Mouse (Mus musculus) c-Kit-positive CD71-positive TER-119-negative erythroid progenitor cells, embryonic 14.5 days (primary cell): ENCODE measurements at regions not wholly inside any gene's neighbourhood (a gene's known extent, or its start where the extent isn't known, plus 50 kb on each side); places are given as distances from the start of the nearest gene placed in this dataset.

Experiments used
- DNase-seq: peaks from one replicate; pipeline ENCODE4 v3.0.0-alpha.2; 2013; ENCODE audit warnings: low read depth

- no peak for DNase-seq
These were observed 367.7 kb upstream of the Adgrl2 start for GRCm38 (mm10) chr3:149357903-149358569.

GRCm38 (mm10) chr3:149357121-149357520, 366.8 kb upstream of the Adgrl2 start:
- DNase-seq, result no peak

GRCm38 (mm10) chr3:149355362-149355761, 365.0 kb upstream of the Adgrl2 start:
- DNase-seq, result no peak

- no peak for DNase-seq
These were observed 363.6 kb upstream of the Adgrl2 start for GRCm38 (mm10) chr3:149353958-149354357.

- no peak for DNase-seq
These were observed 362.2 kb upstream of the Adgrl2 start for GRCm38 (mm10) chr3:149352546-149352945.

DNA sequence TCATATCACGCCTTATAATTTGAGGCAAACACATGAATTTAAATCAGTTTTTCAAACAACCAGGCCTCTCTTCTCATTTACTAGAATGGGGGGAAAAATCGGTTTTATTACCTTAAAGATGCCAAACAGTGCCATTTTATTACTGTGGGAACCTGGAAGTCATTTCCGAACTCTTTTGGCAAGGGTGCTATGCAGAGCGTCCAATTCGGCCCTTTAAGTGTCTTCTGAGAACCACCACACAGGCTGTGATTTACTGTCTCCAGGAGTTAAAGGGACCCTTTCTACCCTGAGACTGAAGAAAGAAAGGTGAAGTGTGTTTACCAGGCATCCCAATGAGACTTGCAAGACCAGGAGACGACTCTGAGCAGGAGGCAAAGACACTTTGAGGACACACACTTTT, 359.4 kb upstream of the Adgrl2 start:
- DNase-seq, result no peak

DNA sequence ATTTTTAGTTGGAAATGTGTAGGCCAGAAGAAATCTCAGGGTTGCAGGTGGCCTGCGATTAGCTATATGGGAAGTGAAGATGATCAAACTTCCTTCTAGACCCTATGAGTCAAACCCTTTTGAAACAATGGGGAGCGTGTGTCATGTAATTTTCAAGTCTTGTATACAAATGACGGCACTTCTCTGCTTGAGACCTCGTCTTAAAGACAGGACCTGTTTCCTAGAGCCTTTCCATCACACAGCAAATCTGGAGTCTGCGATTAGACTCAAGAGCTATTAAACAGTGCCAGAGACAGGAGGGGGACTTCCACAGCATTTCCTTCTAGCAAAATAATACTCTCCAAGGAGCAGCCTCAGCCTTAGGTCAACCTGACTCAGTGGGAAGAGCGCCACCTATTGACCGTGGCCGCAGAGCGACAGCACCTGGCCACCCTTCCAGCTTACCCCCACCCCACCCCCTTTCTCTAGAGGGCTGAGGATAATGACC, 358.9 kb upstream of the Adgrl2 start:
- no peak for DNase-seq

DNA sequence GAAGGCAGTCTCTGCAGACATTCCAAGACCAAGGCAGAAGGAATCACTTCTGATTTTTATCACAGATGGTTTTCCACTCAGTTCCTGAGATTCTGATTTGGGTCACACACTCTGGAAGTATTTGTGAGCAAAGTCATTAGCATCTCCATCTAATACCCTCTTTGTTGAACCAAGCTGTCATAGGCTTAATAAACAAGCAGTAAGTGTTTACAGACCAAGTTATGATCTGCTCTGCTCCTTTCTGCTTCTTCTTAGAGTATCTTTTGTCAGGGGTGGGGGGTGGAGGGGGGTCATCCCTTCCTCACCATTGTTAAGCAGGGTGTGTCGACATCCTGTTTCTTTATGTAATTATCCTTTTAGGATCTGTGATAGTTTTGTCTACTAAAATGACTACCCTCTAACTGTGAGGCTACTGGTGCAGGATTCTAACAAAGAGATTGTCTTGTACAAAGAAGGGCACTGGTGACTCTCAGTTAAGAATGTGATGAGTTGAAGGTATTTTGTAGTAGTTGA, 358.2 kb upstream of the Adgrl2 start:
- no peak for DNase-seq

DNA sequence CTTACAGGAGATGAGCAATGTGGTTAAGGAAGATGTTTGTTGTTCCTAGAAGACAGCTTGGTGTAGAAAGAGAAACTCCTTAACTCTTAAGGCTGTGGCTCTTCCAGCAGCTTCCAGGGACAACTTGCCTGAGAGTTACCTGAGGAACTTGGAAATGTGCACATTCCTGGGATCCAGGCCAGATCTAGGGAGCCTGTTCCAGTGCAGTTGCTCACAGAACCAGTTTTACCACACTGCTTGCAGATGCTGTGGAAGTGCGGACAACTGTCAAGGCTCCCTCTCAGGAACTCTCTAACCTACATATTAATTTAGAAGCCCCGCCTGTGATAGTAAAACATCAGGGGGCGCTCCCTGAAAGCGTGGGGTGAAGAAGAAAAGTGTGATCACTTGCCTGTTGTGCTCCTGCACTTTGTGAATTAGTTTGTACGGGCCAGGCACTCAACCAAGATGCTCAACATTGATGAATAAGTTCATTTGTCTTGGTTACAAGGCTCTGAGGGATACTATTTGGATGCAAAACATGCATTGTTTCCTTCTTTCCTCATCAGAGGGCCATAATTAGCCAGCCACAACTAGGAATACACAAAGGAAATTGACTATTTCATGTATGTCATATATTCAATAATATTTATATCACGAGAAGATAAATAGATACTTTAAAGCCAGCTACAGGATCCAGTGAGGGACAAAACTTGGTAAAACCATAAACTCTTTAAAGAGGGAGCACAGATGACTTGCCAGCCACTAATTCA, 357.1 kb upstream of the Adgrl2 start:
- DNase-seq, result no peak

GRCm38 (mm10) chr3:149342511-149342910, 352.2 kb upstream of the Adgrl2 start:
- no peak for DNase-seq

DNA sequence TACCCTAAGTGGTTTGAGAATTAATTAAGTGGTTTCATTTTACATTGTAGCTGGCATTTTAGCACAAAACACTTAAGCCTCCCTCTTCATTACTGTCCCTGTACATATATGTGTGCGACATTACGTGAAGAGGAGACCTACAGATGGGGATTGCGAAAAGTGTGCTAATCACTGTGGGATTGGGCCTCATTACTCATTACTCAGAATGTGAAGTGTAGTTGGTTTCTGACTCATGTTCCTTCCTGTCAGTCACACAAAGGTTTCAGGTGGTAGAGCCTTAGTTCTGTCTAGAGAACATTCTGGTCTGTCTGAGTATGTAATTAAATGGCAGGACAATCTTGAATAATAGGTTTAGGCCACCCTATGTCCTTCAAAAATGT, 349.0 kb upstream of the Adgrl2 start:
- no peak for DNase-seq

DNA sequence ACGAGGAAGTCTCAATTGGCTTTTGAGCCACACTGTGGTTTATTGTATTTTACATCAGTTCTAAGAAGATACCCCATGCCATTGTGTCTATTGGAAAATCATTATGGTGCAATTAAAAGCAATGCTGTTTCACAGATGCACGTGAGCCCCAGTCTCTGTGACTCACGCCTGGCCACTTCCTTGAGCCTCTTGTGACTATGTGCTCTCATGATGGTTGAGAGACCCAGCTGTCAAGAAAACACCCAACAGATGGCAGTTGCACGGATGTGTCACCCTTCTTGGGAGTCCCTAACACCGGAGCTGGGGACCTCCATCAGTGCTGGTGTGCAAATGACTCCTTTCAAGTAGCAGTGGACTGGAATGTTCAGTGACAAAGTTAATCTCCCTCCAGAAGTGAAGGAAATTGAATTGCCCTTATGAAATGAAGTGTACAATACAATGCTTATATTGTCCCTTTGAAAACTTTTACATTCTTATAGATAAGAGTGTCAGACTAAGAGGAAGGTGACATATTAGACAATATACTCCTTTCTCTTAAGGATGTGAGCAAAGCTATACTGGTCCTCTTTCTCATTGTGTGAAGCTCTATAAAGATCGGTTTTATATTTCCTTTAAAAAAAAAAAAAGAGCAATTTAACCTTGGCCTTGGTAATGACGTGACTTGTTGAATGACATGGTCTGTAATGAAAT, 348.5 kb upstream of the Adgrl2 start:
- no peak for DNase-seq

DNA sequence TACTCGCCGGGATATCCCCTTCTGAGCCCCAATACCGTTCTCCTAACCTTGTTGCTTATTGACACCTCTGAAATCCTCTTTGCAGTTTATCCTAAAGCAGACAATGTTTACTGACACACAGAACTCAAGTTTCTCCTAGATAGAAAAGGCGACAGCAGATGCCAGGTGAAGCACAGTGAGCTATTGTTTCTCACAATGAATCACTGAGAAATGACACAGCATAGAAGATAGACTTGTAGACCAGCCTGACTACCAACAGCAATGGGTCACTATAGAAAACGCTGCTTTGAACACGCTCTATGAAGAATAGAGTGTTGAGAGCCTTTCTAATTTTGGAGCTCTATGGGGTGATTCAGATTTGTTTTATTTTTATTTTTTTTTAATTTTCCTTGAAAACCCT, 344.9 kb upstream of the Adgrl2 start:
- DNase-seq, result no peak

DNA sequence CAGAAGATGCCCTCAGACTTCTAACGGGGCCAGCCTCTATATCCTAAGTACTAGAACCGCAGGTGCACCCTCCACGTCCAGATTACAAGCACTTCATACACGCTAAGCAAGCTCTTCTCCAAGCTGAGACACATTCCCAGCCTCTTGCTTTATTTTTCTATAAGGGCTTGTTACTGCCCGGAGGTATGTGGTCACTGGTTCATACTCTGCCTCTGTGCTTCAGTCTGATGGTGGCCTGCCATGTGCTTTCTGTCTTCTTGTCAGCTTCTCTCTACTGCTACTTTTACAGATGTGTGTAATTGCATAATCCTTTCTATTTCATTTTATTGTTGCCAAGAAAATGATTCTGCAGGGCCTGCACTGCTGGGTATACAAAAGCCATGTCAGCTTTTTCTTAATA, 343.3 kb upstream of the Adgrl2 start:
- no peak for DNase-seq

DNA sequence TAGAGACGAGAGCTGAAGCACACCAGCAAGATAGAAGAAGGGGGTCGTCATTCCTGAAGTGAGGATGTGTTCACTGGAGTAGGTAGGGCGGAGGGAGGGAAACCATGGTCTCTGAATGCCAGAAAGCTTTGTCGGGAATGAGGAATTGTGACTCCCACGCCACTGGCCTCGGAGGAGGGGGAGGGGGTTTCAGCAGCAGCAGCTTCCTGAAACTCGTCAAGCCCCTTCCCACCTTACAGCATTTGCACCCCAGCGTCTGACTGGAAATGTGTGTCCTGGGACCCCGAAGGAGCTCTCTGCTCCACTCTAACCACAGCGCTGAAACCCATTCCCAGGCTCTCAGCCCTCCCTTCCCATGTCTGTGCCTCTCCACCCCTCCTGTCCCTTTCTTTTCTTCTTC, 342.8 kb upstream of the Adgrl2 start:
- no peak for DNase-seq

DNA sequence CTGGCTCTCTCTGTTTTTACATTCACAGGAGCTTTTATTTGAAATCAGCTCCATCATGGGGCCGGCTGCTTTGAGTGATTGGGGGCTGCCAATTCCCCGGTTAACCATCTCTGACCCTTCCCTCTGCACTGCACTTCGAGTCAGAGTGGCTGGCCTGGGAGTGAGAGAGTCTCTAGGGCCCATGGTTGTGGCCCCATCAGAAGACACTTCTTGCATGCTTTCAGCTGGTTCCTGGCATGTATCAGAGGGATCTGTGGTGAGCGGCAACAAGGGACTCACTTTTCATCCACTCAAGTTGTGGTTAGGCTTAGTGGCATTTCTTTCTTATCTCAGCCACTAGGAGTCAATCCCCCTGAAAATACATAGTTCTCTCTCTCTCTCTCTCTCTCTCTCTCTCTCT, 341.8 kb upstream of the Adgrl2 start:
- no peak for DNase-seq

DNA sequence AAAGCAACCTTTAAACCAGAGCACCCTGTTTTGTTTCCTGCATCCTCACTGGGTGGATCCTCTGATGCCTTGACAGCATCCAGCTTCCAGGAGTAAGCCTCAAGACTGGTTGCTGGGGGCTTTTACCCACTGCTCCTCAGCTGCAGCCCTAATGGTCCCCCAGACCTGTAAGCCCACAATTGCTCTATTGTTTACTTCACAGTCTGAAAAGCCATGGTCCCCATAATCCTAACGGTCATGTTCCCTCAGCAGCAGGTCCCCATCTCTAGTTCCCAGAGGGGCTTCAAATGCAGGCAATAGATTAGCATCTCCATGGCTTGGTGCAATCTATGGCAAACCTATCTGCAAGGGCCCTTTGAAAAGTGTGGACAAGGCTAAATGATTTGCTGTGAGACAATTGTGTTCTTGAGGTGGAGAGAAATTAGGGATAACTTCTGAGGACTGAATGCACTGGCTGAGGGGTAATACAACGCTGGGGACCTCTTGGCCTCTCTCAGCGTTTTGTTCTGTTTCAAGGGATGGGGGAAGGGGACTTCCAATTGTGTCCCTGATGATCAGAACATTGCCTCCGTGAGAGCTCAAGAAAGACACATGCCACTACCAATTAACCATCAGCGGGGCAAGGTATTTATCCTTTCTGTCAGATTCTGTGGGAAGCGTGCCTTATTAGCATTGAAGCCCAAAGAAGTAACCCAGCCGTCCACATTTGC, 341.1 kb upstream of the Adgrl2 start:
- DNase-seq, result no peak

DNA sequence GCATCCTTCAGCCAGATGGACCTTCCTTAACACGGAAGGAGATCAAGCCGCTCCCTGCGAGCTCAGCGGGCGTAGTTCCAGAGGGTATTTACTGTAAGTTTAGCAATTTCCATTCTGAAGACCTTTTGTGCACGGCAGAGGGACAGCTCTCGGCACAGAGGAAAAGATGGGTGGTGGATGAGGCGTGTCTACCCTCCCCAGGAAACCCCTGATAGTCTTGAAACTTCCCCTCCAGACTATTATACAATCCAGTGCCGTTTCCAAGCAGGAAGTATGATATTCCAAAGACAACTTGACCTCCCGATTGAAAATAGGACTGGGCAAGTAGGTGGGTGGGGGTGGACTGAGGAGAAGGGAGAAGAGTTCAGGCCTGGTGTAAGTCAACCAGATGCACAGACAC, 340.4 kb upstream of the Adgrl2 start:
- no peak for DNase-seq

DNA sequence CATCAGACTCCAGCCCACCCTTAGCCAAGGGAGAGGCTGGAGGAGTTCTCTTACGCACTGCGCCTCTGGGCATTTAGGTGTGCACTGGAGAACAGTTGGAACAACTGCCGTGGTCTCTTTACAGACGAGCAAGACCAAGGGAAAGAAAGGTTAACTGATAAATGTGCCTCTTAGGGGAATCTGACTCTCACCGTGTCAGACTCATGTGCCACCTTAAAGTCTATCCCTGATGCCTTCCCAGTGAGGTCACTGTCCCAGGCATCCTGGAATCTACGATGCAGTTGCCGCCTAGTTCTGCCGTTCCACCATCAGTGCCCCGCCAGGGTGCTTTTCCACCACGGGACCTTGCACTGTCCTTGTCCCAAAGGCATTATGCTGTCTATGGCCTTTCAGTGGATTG, 339.7 kb upstream of the Adgrl2 start:
- no peak for DNase-seq

- no peak for DNase-seq
These were observed 339.3 kb upstream of the Adgrl2 start for GRCm38 (mm10) chr3:149329615-149330014.

- no peak for DNase-seq
These were observed 336.3 kb upstream of the Adgrl2 start for GRCm38 (mm10) chr3:149326664-149327063.

DNA sequence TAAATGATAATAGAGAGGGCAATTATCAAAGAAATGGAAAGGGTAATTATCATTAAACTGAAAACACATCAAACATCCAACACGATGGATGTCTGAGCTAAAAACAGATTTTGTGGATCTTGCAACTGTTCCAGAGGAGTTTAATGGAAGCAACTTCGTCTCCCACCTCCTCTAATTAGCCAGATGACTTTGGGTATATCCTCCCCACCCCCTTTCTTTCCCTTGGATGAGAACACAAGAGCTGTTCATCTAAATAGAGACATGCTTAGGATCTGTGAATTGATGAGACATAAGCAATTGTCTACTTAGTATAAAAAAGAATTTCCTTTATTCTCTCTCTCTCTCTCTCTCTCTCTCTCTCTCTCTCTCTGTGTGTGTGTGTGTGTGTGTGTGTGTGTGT, 333.7 kb upstream of the Adgrl2 start:
- DNase-seq, result no peak
